Mouse (Mus musculus) CH12.LX (cell line): ENCODE measurements around the gene Dock3. TPM values are rescaled to one million over a fixed set of nuclear protein-coding genes. Genes with fewer than 3 reads are reported as not detected.

Experiments used
- DNase-seq: peaks from one replicate; pipeline ENCODE4 v3.0.0-alpha.2; 2013; ENCODE audit errors: extremely low read depth
- H3K27ac ChIP-seq: 2 replicates; pipeline ENCODE4 v1.5.1; 2012; ENCODE audit warnings: low read depth, mild to moderate bottlenecking, control low read depth, moderate library complexity; ENCODE audit not compliant: insufficient read depth
- H3K27me3 ChIP-seq: replicated peaks from 2 replicates; pipeline ENCODE3; 2012; ENCODE audit warnings: inconsistent platforms
- H3K36me3 ChIP-seq, 2 experiments: replicated peaks in 1 of 2; 2 replicates each; pipeline versions ENCODE3 to v1.6.1; 2012; ENCODE audit warnings: inconsistent platforms in 1 of 2, low read length in 1 of 2, mild to moderate bottlenecking in 1 of 2, mixed read lengths in 1 of 2, moderate library complexity in 1 of 2; ENCODE audit not compliant: control insufficient read depth in 1 of 2, insufficient read depth in 1 of 2
- H3K4me1 ChIP-seq, 2 experiments: 2 replicates each; pipeline ENCODE4 v1.6.1; 2012; ENCODE audit warnings: inconsistent platforms in 1 of 2, moderate library complexity in 1 of 2; ENCODE audit not compliant: insufficient read depth in 2 of 2, control insufficient read depth in 1 of 2
- H3K4me2 ChIP-seq: 2 replicates; pipeline ENCODE4 v1.6.1; 2012; ENCODE audit warnings: low read depth, mild to moderate bottlenecking, control low read depth; ENCODE audit not compliant: poor library complexity, insufficient read depth, severe bottlenecking
- H3K4me3 ChIP-seq, 3 experiments: fragments of 150-350 bp in 1 of 3; sonication (generic) in 1 of 3; replicated peaks in 1 of 3; 2 replicates each; pipeline versions ENCODE3 to v1.5.1; 2011 to 2012; ENCODE audit warnings: low read depth in 2 of 3, low read length in 2 of 3, mild to moderate bottlenecking in 2 of 3, moderate library complexity in 2 of 3, control low read depth in 1 of 3, improper control_type of control experiment in 1 of 3, inconsistent platforms in 1 of 3, mixed read lengths in 1 of 3; ENCODE audit not compliant: poor library complexity in 1 of 3
- H3K79me2 ChIP-seq: replicated peaks from 2 replicates; pipeline ENCODE4 v1.6.1; 2012; ENCODE audit warnings: mild to moderate bottlenecking, moderate library complexity; ENCODE audit not compliant: control insufficient read depth, poor library complexity, insufficient read depth, severe bottlenecking; ENCODE audit errors: extremely low read depth
- H3K9ac ChIP-seq: 2 replicates; pipeline ENCODE4 v1.6.1; 2012; ENCODE audit warnings: low read depth, mild to moderate bottlenecking, control low read depth, moderate library complexity; ENCODE audit not compliant: insufficient read depth
- H3K9me3 ChIP-seq: replicated peaks from 2 replicates; pipeline ENCODE3; 2012; ENCODE audit warnings: low read length, inconsistent platforms, mixed read lengths
- BHLHE40 ChIP-seq: IDR thresholded peaks from 2 replicates; pipeline ENCODE4 v1.6.1; 2011; ENCODE audit warnings: mild to moderate bottlenecking, low read depth, low read length, improper control_type of control experiment
- CHD1 ChIP-seq: IDR thresholded peaks from 2 replicates; pipeline ENCODE4 v1.6.1; 2012; ENCODE audit warnings: low read depth, low read length, improper control_type of control experiment, inconsistent platforms
- CHD2 ChIP-seq: IDR thresholded peaks from 2 replicates; pipeline ENCODE4 v1.6.1; 2011; ENCODE audit warnings: low read length, improper control_type of control experiment
- CTCF ChIP-seq, 2 experiments: IDR thresholded peaks in 1 of 2; conservative IDR thresholded peaks in 1 of 2; 2 replicates each; pipeline ENCODE4 v1.5.1; 2011 to 2012; ENCODE audit warnings: low read depth in 2 of 2, low read length in 2 of 2, improper control_type of control experiment in 1 of 2, inconsistent platforms in 1 of 2, mild to moderate bottlenecking in 1 of 2, moderate library complexity in 1 of 2
- E2F4 ChIP-seq: IDR thresholded peaks from 2 replicates; pipeline ENCODE4 v1.6.1; 2011; ENCODE audit warnings: low read depth, low read length, improper control_type of control experiment; ENCODE audit not compliant: insufficient replicate concordance
- EP300 ChIP-seq: IDR thresholded peaks from 2 replicates; pipeline ENCODE4 v1.6.1; 2011; ENCODE audit warnings: low read length, improper control_type of control experiment
- HCFC1 ChIP-seq: IDR thresholded peaks from 2 replicates; pipeline ENCODE4 v1.6.1; 2012; ENCODE audit warnings: low read depth, mild to moderate bottlenecking, inconsistent platforms, low read length, improper control_type of control experiment
- JUN ChIP-seq: IDR thresholded peaks from 2 replicates; pipeline ENCODE4 v1.6.1; 2011; ENCODE audit warnings: low read depth, mild to moderate bottlenecking, low read length, improper control_type of control experiment, moderate library complexity; ENCODE audit not compliant: insufficient read depth
- MXI1 ChIP-seq: IDR thresholded peaks from 2 replicates; pipeline ENCODE4 v1.6.1; 2011; ENCODE audit warnings: mild to moderate bottlenecking, low read depth, low read length, improper control_type of control experiment
- PAX5 ChIP-seq: IDR thresholded peaks from 2 replicates; pipeline ENCODE4 v1.6.1; 2012; ENCODE audit warnings: low read length, inconsistent platforms, mixed read lengths
- POLR2A ChIP-seq: IDR thresholded peaks from 2 replicates; pipeline ENCODE4 v1.6.1; 2011; ENCODE audit warnings: low read depth, mild to moderate bottlenecking, improper control_type of control experiment, low read length
- RCOR1 ChIP-seq: conservative IDR thresholded peaks from 2 replicates; pipeline ENCODE4 v1.6.1; 2012; ENCODE audit warnings: low read depth, mild to moderate bottlenecking, inconsistent platforms, low read length, improper control_type of control experiment
- TCF12 ChIP-seq: IDR thresholded peaks from 2 replicates; pipeline ENCODE4 v1.6.1; 2014; ENCODE audit warnings: low read depth, mild to moderate bottlenecking, inconsistent platforms, low read length, improper control_type of control experiment
- UBTF ChIP-seq: IDR thresholded peaks from 2 replicates; pipeline ENCODE4 v1.6.1; 2012; ENCODE audit warnings: low read depth, mild to moderate bottlenecking, inconsistent platforms, low read length, improper control_type of control experiment, moderate library complexity
- USF2 ChIP-seq: conservative IDR thresholded peaks from 2 replicates; pipeline ENCODE4 v1.6.1; 2011; ENCODE audit warnings: low read depth, low read length, improper control_type of control experiment
- ZC3H11A ChIP-seq: IDR thresholded peaks from 2 replicates; pipeline ENCODE4 v1.6.1; 2012; ENCODE audit warnings: low read depth, mild to moderate bottlenecking, inconsistent platforms, low read length, improper control_type of control experiment
- dilution Hi-C: fragments of 300-500 bp; cut with MboI; formaldehyde crosslinking; loops from 2 replicates; pipeline ENCODE4 v1.14.3; 2020; ENCODE audit warnings: low sequenced_read_pairs; ENCODE audit not compliant: extremely low pct_unique_long_range_greater_than_20kb, extremely low pct_ligation_motif_present
- in situ Hi-C: fragments of 300-500 bp; cut with MboI; formaldehyde crosslinking; loops from 3 replicates; pipeline ENCODE4 v1.14.3; 2019; ENCODE audit warnings: low sequenced_read_pairs, low pct_ligation_motif_present, low pct_unique_long_range_greater_than_20kb, mixed read lengths
- polyA plus RNA-seq: library from polyadenylated mRNA; unstranded; fragments of >175 nt; gene quantifications from 2 replicates; pipeline ENCODE4 v1.2.1, GENCODE M21; 2012; ENCODE audit warnings: low read depth; ENCODE audit not compliant: insufficient read length
- total RNA-seq, 2 experiments: library from RNA; depleted of rRNA; stranded (reverse); fragments of 300-350 nt in 1 of 2; fragments of >200 nt in 1 of 2; gene quantifications; 2 replicates each; pipeline ENCODE4 v1.2.3; 2012 to 2014

Dock3 gene
- total and polyA plus RNA-seq, 3 experiments, result 0.30 TPM; not detected in 2

DNA sequence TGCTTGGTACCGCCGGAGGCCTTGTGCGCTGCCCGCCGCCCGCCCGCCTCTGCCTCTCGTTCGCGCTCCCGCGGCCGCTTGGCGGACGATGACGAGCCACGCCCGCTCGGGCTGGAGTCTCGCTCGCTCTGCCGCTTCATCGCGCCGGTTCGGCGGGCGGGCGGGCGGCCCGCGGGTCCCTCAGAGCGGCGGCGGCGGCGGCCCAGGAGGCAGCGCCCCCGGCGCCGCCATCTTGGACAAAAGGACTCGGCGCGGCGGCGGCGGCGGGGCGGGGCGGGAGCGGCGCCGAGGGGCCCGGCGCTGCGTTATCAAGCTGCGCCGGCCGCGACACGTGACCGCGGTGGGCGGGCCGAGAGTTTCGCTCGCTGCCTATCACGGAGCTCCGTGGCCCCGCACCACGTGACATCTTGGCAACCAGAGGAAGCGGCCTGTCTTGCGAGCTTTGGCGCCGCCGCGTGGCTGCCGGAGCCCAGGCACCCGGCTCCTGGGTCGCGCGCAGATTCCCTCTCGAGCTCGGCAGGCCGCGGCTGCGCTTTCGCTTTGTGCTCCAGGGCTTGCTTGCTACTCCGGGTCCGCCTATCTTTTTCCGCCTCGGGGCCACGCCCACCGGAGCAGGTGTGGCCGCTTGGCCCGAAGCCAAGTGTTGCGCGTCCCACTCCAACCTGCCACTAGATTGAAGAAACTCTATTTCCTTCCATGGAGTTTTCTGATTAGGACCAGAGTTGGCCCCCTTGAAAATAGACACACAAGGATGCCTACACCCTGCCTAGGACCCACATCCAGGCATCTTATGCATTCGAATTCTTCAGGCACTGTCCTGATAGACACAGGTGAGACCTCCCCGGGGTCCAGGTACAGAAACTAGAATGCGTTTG, 344.6 kb downstream of the Dock3 start, which contains the start of gene Rbm15b (continued):
- no peak for TF ChIP-seq JUN
- TF ChIP-seq USF2, result peak; percentile 96
- no peak for TF ChIP-seq PAX5
- TF ChIP-seq CHD1, result no peak
- peak; percentile 75 for TF ChIP-seq TCF12
- no peak for TF ChIP-seq E2F4
- TF ChIP-seq ZC3H11A, result no peak
- TF ChIP-seq CHD2, result 0 out of 2 replicates have a peak, but pooled peaks have one; percentile 4
- no peak for TF ChIP-seq RCOR1
- no peak for TF ChIP-seq EP300
- peak; percentile 73 for TF ChIP-seq POLR2A
- peak; percentile 78 for TF ChIP-seq HCFC1
- peak in 1 of 2 experiments; percentile 87; a peak in 2 of 4 replicates for TF ChIP-seq CTCF (conservative IDR thresholded peaks at IDR 0.05 in 1 of 2, IDR thresholded peaks at IDR 0.05 in 1 of 2; ENCODE audit: low read depth in 2 of 2, low read length in 2 of 2)

GRCm38 (mm10) chr9:106885901-106886731, 345.6 kb downstream of the Dock3 start:
- DNase-seq, result peak; percentile 31
- Histone ChIP-seq H3K27ac (peak overlapping the region; percentile 47; the same call in 1 of the 2 replicates), H3K36me3 (peaks cover 47 to 72% of the 10 kb centered on the region in 2 experiments), H3K4me2 (peak overlapping the region; percentile 18), H3K4me1 (peaks cover 23 to 81% of the 10 kb centered on the region in 2 experiments), H3K27me3 (no peaks in the 10 kb centered on the region), H3K79me2 (peaks cover 54% of the 10 kb centered on the region), H3K9ac (peak overlapping the region; percentile 95), H3K9me3 (no peaks in the 10 kb centered on the region), H3K4me3 (peak overlapping the region; percentile 59 to 84 (median 84))
- dilution Hi-C loops (no loop called here), in situ Hi-C loops (no loop called here)
- TF ChIP-seq MXI1, result no peak
- no peak for TF ChIP-seq USF2
- no peak for TF ChIP-seq UBTF
- TF ChIP-seq BHLHE40, result no peak
- no peak for TF ChIP-seq JUN
- TF ChIP-seq CHD2, result no peak
- TF ChIP-seq RCOR1, result no peak
- TF ChIP-seq, all 38 proteins: peak for 0
